Mouse (Mus musculus): Measurements from ENCODE around the gene Uchl5. TPM values are rescaled to one million over a fixed set of nuclear protein-coding genes. Genes with fewer than 3 reads are reported as not detected.

The Uchl5 gene
- polyA plus RNA-seq, 1 experiment = 23.4 TPM

GRCm38 (mm10) chr1:143745871-143746270 lies 31.2 kb upstream of the Uchl5 start:
- Histone ChIP-seq H3K27me3 (ENCODE audit: control insufficient read depth, insufficient read depth, insufficient read length) (no peaks in the 10 kb centered on the region), H3ac (ENCODE audit: control insufficient read depth, insufficient read length, low read depth) (no peak overlapping the region), H3K79me2 (ENCODE audit: control insufficient read depth, insufficient read depth) (peaks cover 2% of the 10 kb centered on the region), H3K36me3 (ENCODE audit: control insufficient read depth, insufficient read depth) (peaks cover 21% of the 10 kb centered on the region), H3K79me3 (ENCODE audit: low read depth) (peaks cover 4% of the 10 kb centered on the region), H3K4me3 (ENCODE audit: insufficient read depth, poor library complexity, severe bottlenecking) (no peak overlapping the region)
- no peak for TF ChIP-seq FOSL1 (IDR thresholded peaks at IDR 0.05; ENCODE audit: insufficient read depth, low read length, poor library complexity, severe bottlenecking)
- TF ChIP-seq MAX (IDR thresholded peaks at IDR 0.05) = no peak
- TF ChIP-seq CTCF (IDR thresholded peaks at IDR 0.05; ENCODE audit: control insufficient read depth, insufficient read depth, insufficient read length) = no peak
- no peak for TF ChIP-seq USF1 (IDR thresholded peaks at IDR 0.05; ENCODE audit: low read depth)
- TF ChIP-seq MYOG (IDR thresholded peaks at IDR 0.05; ENCODE audit: control insufficient read depth, extremely low read depth, insufficient read length) = no peak
- TF ChIP-seq CEBPB (IDR thresholded peaks at IDR 0.05; ENCODE audit: low read depth) = no peak
- no peak for TF ChIP-seq MYOD1 (IDR thresholded peaks at IDR 0.05; ENCODE audit: control insufficient read depth, insufficient read length, low read depth)

GRCm38 (mm10) chr1:143762159-143762558 lies 14.9 kb upstream of the Uchl5 start:
- H3K79me3 ChIP-seq (ENCODE audit: low read depth) = no peaks in the 10 kb centered on the region
- H3K27me3 ChIP-seq (ENCODE audit: control insufficient read depth, insufficient read depth, insufficient read length) = no peaks in the 10 kb centered on the region
- TF ChIP-seq FOSL1 (IDR thresholded peaks at IDR 0.05; ENCODE audit: insufficient read depth, low read length, poor library complexity, severe bottlenecking) (no peak), CTCF (IDR thresholded peaks at IDR 0.05; ENCODE audit: control insufficient read depth, insufficient read depth, insufficient read length) (no peak), USF1 (IDR thresholded peaks at IDR 0.05; ENCODE audit: low read depth) (no peak), MYOD1 (IDR thresholded peaks at IDR 0.05; ENCODE audit: control insufficient read depth, insufficient read length, low read depth) (no peak), CEBPB (IDR thresholded peaks at IDR 0.05; ENCODE audit: low read depth) (no peak), MYOG (IDR thresholded peaks at IDR 0.05; ENCODE audit: control insufficient read depth, extremely low read depth, insufficient read length) (no peak), MAX (IDR thresholded peaks at IDR 0.05) (no peak)
- no peaks in the 10 kb centered on the region for H3K79me2 ChIP-seq (ENCODE audit: control insufficient read depth, insufficient read depth)
- H3K4me3 ChIP-seq (ENCODE audit: insufficient read depth, poor library complexity, severe bottlenecking) = no peak overlapping the region
- H3K36me3 ChIP-seq (ENCODE audit: control insufficient read depth, insufficient read depth) = peaks cover 73% of the 10 kb centered on the region
- no peak overlapping the region for H3ac ChIP-seq (ENCODE audit: control insufficient read depth, insufficient read length, low read depth)

GRCm38 (mm10) chr1:143764443-143764842 lies 12.6 kb upstream of the Uchl5 start:
- no peaks in the 10 kb centered on the region for H3K79me3 ChIP-seq (ENCODE audit: low read depth)
- TF ChIP-seq FOSL1 (IDR thresholded peaks at IDR 0.05; ENCODE audit: insufficient read depth, low read length, poor library complexity, severe bottlenecking) (no peak), USF1 (IDR thresholded peaks at IDR 0.05; ENCODE audit: low read depth) (no peak), MYOD1 (IDR thresholded peaks at IDR 0.05; ENCODE audit: control insufficient read depth, insufficient read length, low read depth) (no peak), MAX (IDR thresholded peaks at IDR 0.05) (no peak), MYOG (IDR thresholded peaks at IDR 0.05; ENCODE audit: control insufficient read depth, extremely low read depth, insufficient read length) (no peak), CTCF (IDR thresholded peaks at IDR 0.05; ENCODE audit: control insufficient read depth, insufficient read depth, insufficient read length) (no peak), CEBPB (IDR thresholded peaks at IDR 0.05; ENCODE audit: low read depth) (no peak)
- no peak overlapping the region for H3ac ChIP-seq (ENCODE audit: control insufficient read depth, insufficient read length, low read depth)

GRCm38 (mm10) chr1:143765801-143766200 lies 11.3 kb upstream of the Uchl5 start:
- no peak overlapping the region for H3ac ChIP-seq (ENCODE audit: control insufficient read depth, insufficient read length, low read depth)
- TF ChIP-seq CTCF (IDR thresholded peaks at IDR 0.05; ENCODE audit: control insufficient read depth, insufficient read depth, insufficient read length) (no peak), MYOD1 (IDR thresholded peaks at IDR 0.05; ENCODE audit: control insufficient read depth, insufficient read length, low read depth) (no peak), FOSL1 (IDR thresholded peaks at IDR 0.05; ENCODE audit: insufficient read depth, low read length, poor library complexity, severe bottlenecking) (no peak), CEBPB (IDR thresholded peaks at IDR 0.05; ENCODE audit: low read depth) (no peak), MAX (IDR thresholded peaks at IDR 0.05) (no peak), MYOG (IDR thresholded peaks at IDR 0.05; ENCODE audit: control insufficient read depth, extremely low read depth, insufficient read length) (no peak), USF1 (IDR thresholded peaks at IDR 0.05; ENCODE audit: low read depth) (no peak)
- no peaks in the 10 kb centered on the region for H3K79me3 ChIP-seq (ENCODE audit: low read depth)
- peaks cover 5% of the 10 kb centered on the region for H3K79me2 ChIP-seq (ENCODE audit: control insufficient read depth, insufficient read depth)
- H3K27me3 ChIP-seq (ENCODE audit: control insufficient read depth, insufficient read depth, insufficient read length) = no peaks in the 10 kb centered on the region
- no peak overlapping the region for H3K4me3 ChIP-seq (ENCODE audit: insufficient read depth, poor library complexity, severe bottlenecking)
- H3K36me3 ChIP-seq (ENCODE audit: control insufficient read depth, insufficient read depth) = peaks cover 69% of the 10 kb centered on the region

More at GRCm38 (mm10) chr1:143764443-143764842, 12.6 kb upstream of the Uchl5 start:
- Histone ChIP-seq H3K79me2 (ENCODE audit: control insufficient read depth, insufficient read depth) (no peaks in the 10 kb centered on the region), H3K4me3 (ENCODE audit: insufficient read depth, poor library complexity, severe bottlenecking) (no peak overlapping the region), H3K27me3 (ENCODE audit: control insufficient read depth, insufficient read depth, insufficient read length) (no peaks in the 10 kb centered on the region), H3K36me3 (ENCODE audit: control insufficient read depth, insufficient read depth) (peaks cover 66% of the 10 kb centered on the region)

DNA sequence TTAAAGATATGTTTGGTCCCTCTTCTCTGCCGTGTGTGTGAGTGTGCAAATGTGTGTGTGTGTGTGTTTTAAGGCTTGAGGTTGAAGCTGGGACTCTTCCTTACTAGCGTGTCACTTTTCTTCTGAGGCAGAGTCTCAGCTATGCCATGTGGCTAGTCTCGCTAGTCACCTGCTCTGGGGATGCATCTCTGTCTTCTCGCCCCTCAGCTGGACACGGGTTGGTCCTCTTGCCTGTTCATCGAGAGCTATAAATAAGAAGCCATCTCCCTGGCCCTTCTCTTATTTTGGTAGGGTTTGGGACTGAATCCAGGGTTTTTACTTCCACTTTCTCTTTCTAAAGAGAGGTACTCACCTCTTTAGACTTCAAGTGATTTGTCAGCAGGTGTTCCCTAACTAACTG lies 10.8 kb upstream of the Uchl5 start:
- TF ChIP-seq FOSL1 (IDR thresholded peaks at IDR 0.05; ENCODE audit: insufficient read depth, low read length, poor library complexity, severe bottlenecking) = no peak
- TF ChIP-seq MAX (IDR thresholded peaks at IDR 0.05) = no peak
- TF ChIP-seq CTCF (IDR thresholded peaks at IDR 0.05; ENCODE audit: control insufficient read depth, insufficient read depth, insufficient read length) = no peak
- no peak for TF ChIP-seq MYOD1 (IDR thresholded peaks at IDR 0.05; ENCODE audit: control insufficient read depth, insufficient read length, low read depth)
- TF ChIP-seq CEBPB (IDR thresholded peaks at IDR 0.05; ENCODE audit: low read depth) = no peak
- no peak for TF ChIP-seq MYOG (IDR thresholded peaks at IDR 0.05; ENCODE audit: control insufficient read depth, extremely low read depth, insufficient read length)
- TF ChIP-seq USF1 (IDR thresholded peaks at IDR 0.05; ENCODE audit: low read depth) = no peak
- no peaks in the 10 kb centered on the region for H3K79me3 ChIP-seq (ENCODE audit: low read depth)
- H3K36me3 ChIP-seq (ENCODE audit: control insufficient read depth, insufficient read depth) = peaks cover 65% of the 10 kb centered on the region
- no peaks in the 10 kb centered on the region for H3K27me3 ChIP-seq (ENCODE audit: control insufficient read depth, insufficient read depth, insufficient read length)
- peaks cover 5% of the 10 kb centered on the region for H3K79me2 ChIP-seq (ENCODE audit: control insufficient read depth, insufficient read depth)
- no peak overlapping the region for H3ac ChIP-seq (ENCODE audit: control insufficient read depth, insufficient read length, low read depth)
- no peak overlapping the region for H3K4me3 ChIP-seq (ENCODE audit: insufficient read depth, poor library complexity, severe bottlenecking)

All from C2C12 (cell line).